In the genomic region with DNA sequence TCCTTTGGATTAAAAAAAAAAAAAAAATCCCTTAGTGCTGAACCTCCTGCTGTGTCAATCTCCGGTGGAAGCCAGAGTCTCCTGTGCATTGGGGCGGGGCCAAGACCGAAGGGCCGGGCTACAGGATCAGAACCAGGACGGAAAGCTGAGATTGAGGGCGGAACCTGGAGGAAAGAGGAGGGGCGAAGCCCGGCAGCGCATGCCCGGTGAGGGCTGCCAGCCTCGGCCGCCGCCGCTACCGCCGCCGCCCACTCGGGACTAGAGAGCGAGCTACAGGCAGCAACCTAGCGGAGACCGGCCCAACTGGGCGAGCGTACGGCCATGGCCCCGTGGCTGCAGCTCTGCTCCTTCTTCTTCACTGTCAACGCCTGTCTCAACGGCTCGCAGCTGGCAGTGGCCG, we compare ENCODE assay signal across 8 mouse cellular contexts. TPM values are rescaled to one million over a fixed set of nuclear protein-coding genes. Genes with fewer than 3 reads are reported as not detected.
DNase-seq lines count a peak whose midpoint lies in the region; ATAC-seq lines count a peak whose summit lies in the region.

A gene (plus strand): TSS at position 159 of the 400 bp plus-strand sequence.

- H3K4me2 ChIP-seq in intestine, embryonic 15.5 days (replicated peaks), result peak within 1 kb of the TSS; percentile 90

- intact Hi-C loops in gastrocnemius, postnatal 36 days (cut with DNase I), result no loop called here
- intact Hi-C loops in left cerebral cortex, postnatal 14 days (cut with DNase I), result no loop called here

- DNase-seq in adrenal gland, adult (ENCODE audit: inconsistent age in 2 of 2, low spot score in 1 of 2), result peak; percentile 96 to 97
- DNase-seq in embryo, embryonic 10.5 days (ENCODE audit: low spot score), result peak; percentile 95
- DNase-seq in gastrocnemius, postnatal 36 days, result peak; percentile 89 to 93
- peak; percentile 65 to 85 for DNase-seq in left cerebral cortex, postnatal 14 days (ENCODE audit: low spot score in 2 of 2)
- DNase-seq in mesoderm, embryonic 11.5 days (ENCODE audit: low read depth, low spot score), result peak; percentile 93
- peak; percentile 85 for DNase-seq in right cerebral cortex, postnatal 25 days
- DNase-seq in urinary bladder, postnatal 36 days (ENCODE audit: low spot score in 2 of 2), result peak; percentile 90 to 95

- H3K9me3 ChIP-seq in intestine, embryonic 15.5 days, result no peaks in the 10 kb centered on the region

- peaks cover 12% of the 10 kb centered on the region for H3K4me1 ChIP-seq in intestine, embryonic 15.5 days (replicated peaks)

- H3K27me3 ChIP-seq in intestine, embryonic 15.5 days (replicated peaks), result no peaks in the 10 kb centered on the region

- peak within 1 kb of the TSS; percentile 61 for H3K27ac ChIP-seq in intestine, embryonic 15.5 days

- H3K36me3 ChIP-seq in intestine, embryonic 15.5 days, result no peaks in the 10 kb centered on the region

- ATAC-seq in intestine, embryonic 15.5 days, result peak; percentile 96

- WGBS in intestine, embryonic 15.5 days, result under 1% methylated on average over 29 of the region's 29 CpGs

- H3K9ac ChIP-seq in intestine, embryonic 15.5 days, result peak within 1 kb of the TSS; percentile 76

- peak within 1 kb of the TSS; percentile 88 for H3K4me3 ChIP-seq in intestine, embryonic 15.5 days (replicated peaks)

RNA-seq across cellular contexts. Expression of the gene that starts here (rescaled TPM):
- 1 to 10 TPM; 2.5 TPM for total RNA-seq in gastrocnemius, postnatal 36 days (2021)
- 1.9 and 2.4 TPM in 2 replicates for polyA plus RNA-seq in intestine, embryonic 15.5 days (2015; fragmentation: Nextera tagmentation; extraction: Ambion mirVana)
- total RNA-seq in left cerebral cortex, postnatal 14 days (2021), result 1 to 10 TPM; 2.9 to 3.1 TPM

Comparison
In these comparisons a context has a peak if more than half of its experiments do, and no peak if none do; other contexts are left out.
1. Peak in every context shown above with its lines: DNase-seq, ATAC-seq, H3K4me3 ChIP-seq and H3K27ac ChIP-seq.